Mouse (Mus musculus) layer of hippocampus, adult 11-12 months (tissue): ENCODE measurements at regions not wholly inside any gene's neighbourhood (a gene's known extent, or its start where the extent isn't known, plus 50 kb on each side); places are given as distances from the start of the nearest gene placed in this dataset.

Experiments
- DNase-seq: peaks from one replicate; pipeline ENCODE4 v3.0.0; 2022; ENCODE audit warnings: low spot score

GRCm38 (mm10) chr10:99367757-99368156 lies 104.7 kb downstream of the Dusp6 start:
- peak; percentile 17 for DNase-seq

GRCm38 (mm10) chr10:99375101-99375500 lies 112.1 kb downstream of the Dusp6 start:
- DNase-seq = no peak

DNA sequence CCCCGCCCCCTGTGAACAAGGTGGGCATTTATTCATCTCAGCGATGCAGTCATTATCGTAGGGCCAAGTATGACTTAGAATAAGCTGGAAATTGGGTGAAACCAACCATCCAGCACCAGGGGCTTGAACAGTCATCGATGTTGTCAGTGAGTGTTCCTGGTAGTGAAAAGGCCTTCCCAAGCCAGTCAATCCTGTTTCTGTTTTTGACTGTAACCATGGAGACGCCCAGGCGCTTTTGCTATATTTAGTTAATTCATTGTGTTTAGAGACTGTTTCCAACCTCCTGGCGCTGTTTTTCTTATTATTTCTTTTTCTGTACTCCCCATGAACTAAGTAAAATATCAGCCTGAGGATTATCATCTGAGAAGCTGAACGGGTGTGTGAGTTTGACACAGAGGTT lies 113.4 kb downstream of the Dusp6 start:
- DNase-seq = no peak

DNA sequence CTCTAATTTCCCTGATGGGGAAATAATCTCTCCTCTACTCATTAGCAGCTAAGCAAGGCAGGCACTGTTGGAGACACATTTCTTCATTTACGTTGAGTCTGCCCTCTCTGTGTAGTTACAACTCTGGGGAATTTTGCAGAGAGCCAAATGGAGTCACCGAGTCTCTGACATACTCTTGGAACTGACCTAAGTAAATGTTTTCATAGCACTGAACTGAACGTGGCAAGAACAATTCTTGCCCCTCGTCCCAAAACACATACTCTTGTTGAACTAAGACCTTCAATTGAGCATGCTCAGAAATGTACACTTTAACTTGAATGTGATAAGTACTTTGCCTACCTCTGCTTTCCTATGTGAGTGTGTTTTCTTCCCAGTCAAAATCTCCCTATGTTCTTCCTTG lies 114.5 kb downstream of the Dusp6 start:
- DNase-seq = no peak

GRCm38 (mm10) chr10:99379156-99379555 lies 116.1 kb downstream of the Dusp6 start:
- DNase-seq = no peak

DNA sequence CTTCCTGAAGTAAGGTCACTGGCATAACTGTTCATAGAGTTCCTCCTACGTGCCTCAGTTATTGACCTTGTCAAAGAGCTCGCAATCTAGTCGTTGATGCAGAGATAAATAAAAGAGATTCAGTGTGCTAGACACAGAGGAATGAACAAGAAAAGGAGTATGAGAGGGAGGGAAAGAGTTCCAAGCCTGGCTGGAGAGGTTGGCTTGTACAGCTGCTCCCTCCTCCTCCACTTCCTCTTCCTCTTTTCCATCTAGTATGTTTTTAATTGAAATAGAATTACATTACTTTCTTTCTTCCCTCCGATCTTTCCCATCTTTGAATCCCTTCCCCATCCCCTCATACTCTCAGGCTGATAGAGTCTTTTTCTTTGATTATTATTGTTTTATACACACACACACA lies 117.1 kb downstream of the Dusp6 start:
- DNase-seq = no peak

DNA sequence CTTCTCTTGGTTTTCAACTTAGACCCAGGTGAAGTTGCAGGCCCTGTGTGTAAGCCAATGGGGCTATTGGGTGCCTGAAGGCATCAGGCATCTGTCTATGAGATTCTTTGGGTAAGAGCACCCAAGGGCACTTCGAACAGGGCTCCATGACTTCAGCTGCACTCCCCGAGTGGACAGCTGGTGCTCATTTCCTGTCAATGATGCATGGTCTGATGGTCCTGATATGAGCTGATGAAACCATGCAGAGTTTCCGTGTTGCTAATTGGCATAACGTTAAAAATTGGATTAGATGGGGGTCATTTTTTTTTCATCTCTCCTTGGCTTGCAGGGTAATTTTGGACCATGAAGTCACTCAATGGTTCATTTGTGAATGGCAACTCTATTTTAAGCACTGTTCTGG lies 120.0 kb downstream of the Dusp6 start:
- DNase-seq = no peak

- no peak for DNase-seq
These were observed 121.3 kb downstream of the Dusp6 start for GRCm38 (mm10) chr10:99384366-99384765.

GRCm38 (mm10) chr10:99384851-99385250 lies 121.8 kb downstream of the Dusp6 start:
- no peak for DNase-seq

DNA sequence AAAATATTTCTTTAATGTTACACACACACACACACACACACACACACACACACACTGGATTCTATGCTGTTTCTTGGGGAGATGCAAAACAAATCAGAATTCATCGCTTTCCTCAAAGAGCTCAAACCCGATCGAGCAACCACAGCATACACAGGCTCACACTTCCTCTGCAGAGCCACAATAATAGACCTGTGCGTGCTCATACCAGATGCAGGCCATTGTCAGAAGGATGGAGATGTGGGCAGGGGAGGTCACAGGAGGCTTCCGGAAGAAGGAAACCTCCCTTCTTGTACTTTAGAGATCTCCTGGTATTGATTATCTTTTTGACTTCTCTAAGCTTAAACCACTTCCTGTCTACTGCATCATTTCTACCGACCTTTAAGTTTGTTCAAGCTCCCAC lies 122.8 kb downstream of the Dusp6 start:
- DNase-seq = no peak

GRCm38 (mm10) chr10:99388526-99388925 lies 125.5 kb downstream of the Dusp6 start:
- DNase-seq = no peak

GRCm38 (mm10) chr10:99388986-99389385 lies 126.0 kb downstream of the Dusp6 start:
- no peak for DNase-seq

GRCm38 (mm10) chr10:99390609-99391183 lies 127.7 kb downstream of the Dusp6 start:
- no peak for DNase-seq

- no peak for DNase-seq
These were observed 128.7 kb downstream of the Dusp6 start for GRCm38 (mm10) chr10:99391725-99392124.

GRCm38 (mm10) chr10:99392979-99393378 lies 129.9 kb downstream of the Dusp6 start:
- DNase-seq = no peak

- DNase-seq = peak; percentile 44
These were observed 130.5 kb downstream of the Dusp6 start for GRCm38 (mm10) chr10:99393523-99393922.

GRCm38 (mm10) chr10:99395411-99395810 lies 132.4 kb downstream of the Dusp6 start:
- DNase-seq = no peak

- no peak for DNase-seq
These were observed 133.6 kb downstream of the Dusp6 start for GRCm38 (mm10) chr10:99396630-99397029.

DNA sequence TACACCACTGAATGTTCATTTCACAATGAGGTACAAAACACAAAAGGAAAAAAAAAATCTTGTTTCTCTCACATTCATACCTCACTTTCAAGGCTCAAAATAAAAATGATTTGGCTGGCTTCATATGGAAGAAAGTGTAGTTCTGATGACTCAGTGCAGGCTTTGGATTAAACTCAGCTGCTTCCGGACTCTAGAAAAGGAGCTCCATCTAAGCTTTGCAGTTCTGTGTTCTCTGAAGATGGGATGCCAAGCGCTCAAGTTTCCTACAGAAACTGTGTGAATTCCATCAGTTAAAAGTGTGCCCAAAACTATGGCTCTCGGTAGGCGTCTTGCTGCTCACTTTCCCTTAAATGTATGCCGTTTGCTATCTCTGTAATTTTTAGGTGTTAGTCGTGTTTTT lies 137.0 kb downstream of the Dusp6 start:
- no peak for DNase-seq

DNA sequence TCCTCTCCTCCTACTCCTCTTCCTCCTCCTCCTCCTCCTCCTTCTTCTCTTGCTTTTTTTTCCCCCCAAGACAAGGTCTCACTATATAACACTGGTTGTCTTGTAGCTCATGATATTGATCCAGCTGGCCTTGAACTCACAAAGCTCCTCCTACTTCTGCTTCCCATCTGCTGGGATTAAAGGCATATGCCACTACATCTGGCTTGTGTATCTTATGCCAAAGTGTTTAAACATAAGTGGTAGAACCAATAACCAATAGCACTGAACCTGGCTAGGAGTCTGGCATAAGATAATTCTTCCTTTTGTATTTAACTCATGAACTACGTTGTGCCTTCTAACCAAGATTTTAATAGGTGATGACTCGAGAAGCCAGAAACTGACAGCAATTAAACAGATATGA lies 143.7 kb downstream of the Dusp6 start:
- DNase-seq = no peak

GRCm38 (mm10) chr10:99408786-99409185 lies 145.8 kb downstream of the Dusp6 start:
- no peak for DNase-seq

DNA sequence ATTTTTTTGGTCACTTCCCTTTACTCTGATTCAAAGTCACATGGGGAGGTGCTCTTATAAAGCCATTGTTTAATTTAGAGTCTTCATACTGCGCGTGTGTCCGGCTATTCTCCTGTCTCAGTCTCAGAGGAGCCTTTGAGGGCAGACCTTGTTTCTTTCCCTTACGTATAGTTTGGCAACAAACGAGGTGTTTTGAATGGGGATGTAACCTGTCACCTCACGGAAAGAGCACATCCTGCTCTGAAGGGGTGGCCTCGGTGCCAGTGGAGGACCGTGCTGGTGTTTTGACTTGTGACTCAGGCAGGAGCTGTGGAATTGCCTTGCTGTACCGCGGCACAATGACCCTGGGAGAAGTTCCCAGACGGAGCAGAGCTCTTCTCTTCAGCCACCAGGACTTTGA lies 146.7 kb downstream of the Dusp6 start:
- no peak for DNase-seq

DNA sequence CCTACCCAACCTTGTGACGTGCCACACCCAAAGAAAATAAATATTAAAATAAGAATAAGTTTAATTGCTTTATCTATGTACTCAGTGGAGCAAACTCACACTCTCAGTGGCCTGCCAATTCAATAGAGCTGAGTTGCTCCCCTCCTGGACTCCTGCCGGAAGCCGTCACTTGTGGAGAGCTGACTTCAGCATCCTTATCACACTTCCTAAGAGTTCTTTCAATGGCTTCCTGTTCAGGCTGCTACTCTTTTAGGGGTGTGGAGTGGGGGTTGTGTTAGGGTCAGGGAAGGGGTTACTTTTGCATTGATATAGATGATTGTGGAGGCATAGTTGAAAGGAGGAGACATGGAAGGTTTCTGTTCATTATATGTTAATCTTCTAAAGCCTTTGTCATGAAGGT lies 147.7 kb downstream of the Dusp6 start:
- no peak for DNase-seq

GRCm38 (mm10) chr10:99413455-99413854 lies 150.4 kb downstream of the Dusp6 start:
- no peak for DNase-seq

DNA sequence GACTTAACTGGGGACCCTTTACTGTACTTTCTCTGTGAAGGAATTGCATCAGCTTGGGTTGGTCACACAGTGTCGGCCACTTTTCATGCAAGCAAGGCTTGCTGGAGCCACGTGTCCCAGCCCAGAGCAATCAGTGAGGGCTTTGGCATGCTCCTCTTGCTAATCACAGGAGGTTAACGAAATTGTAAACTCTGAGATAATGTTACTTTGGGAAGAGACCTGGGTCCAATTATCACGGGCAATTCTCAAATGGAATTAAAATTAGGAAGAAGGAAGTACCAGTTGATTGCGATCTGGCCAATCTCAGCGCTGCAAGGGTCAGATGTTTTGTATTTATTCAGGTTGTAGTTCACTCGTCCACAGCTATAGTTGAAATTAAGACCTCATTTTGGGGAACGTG lies 153.2 kb downstream of the Dusp6 start:
- no peak for DNase-seq
